8 mouse cellular contexts compared by ENCODE assay signal in the genomic region with DNA sequence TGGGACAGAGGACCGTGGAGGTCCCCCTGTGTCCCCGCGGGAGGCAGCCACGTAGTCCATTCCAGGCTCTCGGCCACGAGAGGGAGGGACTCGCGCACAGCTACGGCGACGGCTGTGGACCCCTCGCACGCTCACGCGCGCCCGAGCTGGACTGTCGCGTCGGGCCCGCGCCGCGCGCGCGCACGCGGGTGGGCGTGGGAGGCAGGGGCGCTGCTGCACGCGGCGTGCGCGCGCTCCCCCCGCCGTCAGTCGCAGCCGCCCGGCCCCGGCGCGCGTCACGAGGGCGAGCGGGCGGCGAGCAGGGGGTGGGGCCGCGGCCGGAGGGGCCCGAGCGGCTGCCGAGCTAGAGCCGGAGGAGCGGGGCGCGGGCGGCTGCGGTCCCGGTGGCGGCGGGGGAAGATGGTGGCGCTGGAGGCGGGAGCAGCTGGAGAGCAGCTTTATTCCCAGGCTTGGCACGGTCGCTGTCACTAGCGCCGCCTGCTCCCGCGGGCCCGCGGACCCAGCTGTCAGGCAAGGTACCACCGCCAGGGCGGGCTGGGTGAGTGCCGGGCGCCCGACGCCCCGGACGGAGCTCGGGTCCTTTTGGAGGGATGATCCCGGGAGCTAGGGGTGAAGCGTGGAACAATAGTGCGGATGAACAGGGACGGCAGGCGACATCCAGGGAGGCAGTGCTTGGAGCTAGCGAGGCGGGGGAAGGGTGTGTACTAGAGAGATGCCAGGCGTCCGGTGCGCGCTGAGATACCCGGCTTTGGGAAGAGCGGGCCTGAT. TPM values are rescaled to one million over a fixed set of nuclear protein-coding genes. Genes with fewer than 3 reads are reported as not detected.
A peak's percentile ranks its signal among the peaks of the same experiment; 100 is the strongest.
DNase-seq lines count a peak whose midpoint lies in the region; ATAC-seq lines count a peak whose summit lies in the region.

A gene (plus strand): TSS at position 334 of the 768 bp plus-strand sequence.

- intact Hi-C loops in left cerebral cortex, postnatal 36 days (cut with DNase I) = loop anchor here (1.0 to 10.0 kb wide), 6 partner anchors 71 to 214 kb away; a partner anchor contains a TSS

- peak within 1 kb of the TSS; percentile 78 for H3K4me3 ChIP-seq in intestine, embryonic 16.5 days (ENCODE audit: low read length)

- H3K9me3 ChIP-seq in intestine, embryonic 16.5 days (ENCODE audit: control insufficient read depth, low read length) = no peaks in the 10 kb centered on the region

- peak; percentile 1 for DNase-seq in T-cell, adult 2 months (ENCODE audit: low spot score)
- DNase-seq in cerebellum, postnatal 36 days = peak; percentile 79 to 84
- peak; percentile 67 for DNase-seq in gastrocnemius, postnatal 25 days
- DNase-seq in left cerebral cortex, postnatal 36 days (ENCODE audit: low spot score in 2 of 2) = peak; percentile 80 to 87
- DNase-seq in right cerebral cortex, postnatal 10 days (ENCODE audit: low spot score in 2 of 2) = peak; percentile 93
- peak; percentile 66 to 75 for DNase-seq in urinary bladder, postnatal 4 days (ENCODE audit: low spot score in 2 of 2)

- H3K4me2 ChIP-seq in intestine, embryonic 16.5 days (ENCODE audit: low read depth, low read length) = peak within 1 kb of the TSS; percentile 95

- peak within 1 kb of the TSS; percentile 75 for H3K27ac ChIP-seq in intestine, embryonic 16.5 days (ENCODE audit: low read length)

- WGBS in intestine, embryonic 16.5 days = under 1% methylated on average over 56 of the region's 98 CpGs

- ATAC-seq in intestine, embryonic 16.5 days = peak; percentile 86
- peak; percentile 76 for ATAC-seq in megakaryocyte-erythroid progenitor cell, adult 5-6 weeks (replicated peaks; ENCODE audit: low FRiP score, low TSS enrichment, poor library complexity, severe bottlenecking)

- H3K36me3 ChIP-seq in intestine, embryonic 16.5 days (ENCODE audit: control insufficient read depth, insufficient read depth, low read length) = no peaks in the 10 kb centered on the region

- H3K27me3 ChIP-seq in intestine, embryonic 16.5 days (replicated peaks; ENCODE audit: control insufficient read depth, insufficient read depth, low read length) = no peaks in the 10 kb centered on the region; the same call in 1 of the 2 replicates

- H3K4me1 ChIP-seq in intestine, embryonic 16.5 days (ENCODE audit: control insufficient read depth, insufficient read depth, low read length) = peaks cover 5% of the 10 kb centered on the region; the same call in 1 of the 2 replicates

- peak within 1 kb of the TSS; percentile 78 for H3K9ac ChIP-seq in intestine, embryonic 16.5 days (ENCODE audit: low read depth, low read length)

RNA-seq across cellular contexts. Expression of the gene that starts here (rescaled TPM):
- total RNA-seq in gastrocnemius, postnatal 25 days (2021) = 1 to 10 TPM; 1.3 to 1.5 TPM
- 0.38 and 0.49 TPM in 2 replicates for polyA plus RNA-seq in intestine, embryonic 16.5 days (2015; fragmentation: Nextera tagmentation; extraction: Ambion mirVana)
- total RNA-seq in left cerebral cortex, postnatal 36 days (2021) = 100 to 1,000 TPM; 120 to 138 TPM
- not detected in 2 replicates for total RNA-seq in megakaryocyte-erythroid progenitor cell, adult 5-6 weeks (2014; fragmentation: Nextera tagmentation)
- total RNA-seq in megakaryocyte-erythroid progenitor cell, adult 5-6 weeks (2017) = under 0.01 and 0.04 TPM in 2 replicates

Comparison
In these comparisons a context has a peak if more than half of its experiments do, and no peak if none do; other contexts are left out.
1. Peak in every context shown above with its lines: DNase-seq, ATAC-seq, H3K4me3 ChIP-seq and H3K27ac ChIP-seq.
2. RNA of the gene that starts here (total RNA-seq): 120 to 138 TPM in left cerebral cortex, postnatal 36 days; 1.3 to 1.5 TPM in gastrocnemius, postnatal 25 days and under 0.01 to 0.04 TPM in megakaryocyte-erythroid progenitor cell, adult 5-6 weeks; every median in the first group is over 10 times any median in the second.
3. Peak in ATAC-seq, H3K4me3 ChIP-seq, H3K27ac ChIP-seq, H3K9ac ChIP-seq and H3K4me2 ChIP-seq in intestine, embryonic 16.5 days; RNA of the gene not detected or under 1 TPM.
4. Peak in ATAC-seq in megakaryocyte-erythroid progenitor cell, adult 5-6 weeks; RNA of the gene not detected or under 1 TPM.
5. DNase-seq: peak in every context shown above with its lines; median percentile 93 in right cerebral cortex, postnatal 10 days; 84 in left cerebral cortex, postnatal 36 days; 82 in cerebellum, postnatal 36 days; 70 in urinary bladder, postnatal 4 days; 67 in gastrocnemius, postnatal 25 days; 1 in T-cell, adult 2 months.